Mouse (Mus musculus) left cerebral cortex, postnatal 4 days (tissue): Measurements from ENCODE around the gene Ppp2r5c. TPM values are rescaled to one million over a fixed set of nuclear protein-coding genes. Genes with fewer than 3 reads are reported as not detected.

ENCODE experiments used
- DNase-seq: peaks from one replicate; pipeline ENCODE4 v3.0.0-alpha.2; 2022
- intact Hi-C: fragments of 180-260 bp; cut with DNase I; formaldehyde crosslinking; loops from one replicate; pipeline ENCODE4 v1.15.1; 2025
- total RNA-seq, 2 experiments: library from RNA; stranded (reverse); gene quantifications; 2 replicates each; pipeline ENCODE4 v1.2.3; 2021

Gene Ppp2r5c
- total RNA-seq, 2 experiments from 2014 or later: 201 to 210 TPM

DNA sequence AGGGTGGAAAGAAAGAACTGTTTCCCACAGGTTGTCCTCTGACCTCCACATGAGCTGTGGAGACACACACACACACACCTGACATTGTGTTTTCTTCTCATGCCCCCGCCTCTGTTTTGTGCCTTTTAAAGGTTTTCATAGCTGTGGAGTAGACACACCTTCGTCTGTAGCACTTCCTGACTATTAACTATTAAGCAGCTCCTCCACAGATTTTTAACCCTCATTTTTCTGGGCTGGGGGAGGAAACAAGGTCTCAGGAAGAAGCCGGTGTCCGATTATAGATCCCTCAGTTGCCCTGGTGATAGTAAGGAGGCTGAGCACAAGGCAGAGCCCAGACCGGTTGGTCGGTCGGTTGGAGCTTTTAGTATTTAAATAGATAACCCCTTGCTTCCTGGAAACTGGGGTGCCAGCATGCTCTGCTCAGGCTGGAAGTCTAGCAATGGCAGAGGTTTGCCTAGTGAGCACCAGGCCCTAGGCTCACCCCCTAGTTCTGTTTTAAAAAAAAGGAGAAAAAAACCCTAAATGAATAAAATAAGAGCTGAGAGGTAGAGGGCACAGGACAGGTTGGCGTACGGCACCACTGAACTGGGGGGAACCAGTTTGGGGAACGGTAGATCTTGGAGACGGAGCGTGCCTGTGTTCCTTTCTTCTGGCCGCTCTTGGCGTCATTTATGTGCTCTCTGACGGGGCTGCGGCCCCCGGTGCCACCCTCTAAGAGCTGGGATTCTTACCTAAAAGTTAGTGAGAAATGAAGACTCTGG, 38.1 kb downstream of the Ppp2r5c start:
- no peak for DNase-seq
- intact Hi-C loops: no loop called here

- intact Hi-C loops: no loop called here
Measured at GRCm38 (mm10) chr12:110485585-110486331, 38.8 kb downstream of the Ppp2r5c start.

GRCm38 (mm10) chr12:110486852-110487251, 39.9 kb downstream of the Ppp2r5c start:
- intact Hi-C loops: no loop called here
- DNase-seq: no peak

More at GRCm38 (mm10) chr12:110485585-110486331, 38.8 kb downstream of the Ppp2r5c start:
- DNase-seq: peak; percentile 79

DNA sequence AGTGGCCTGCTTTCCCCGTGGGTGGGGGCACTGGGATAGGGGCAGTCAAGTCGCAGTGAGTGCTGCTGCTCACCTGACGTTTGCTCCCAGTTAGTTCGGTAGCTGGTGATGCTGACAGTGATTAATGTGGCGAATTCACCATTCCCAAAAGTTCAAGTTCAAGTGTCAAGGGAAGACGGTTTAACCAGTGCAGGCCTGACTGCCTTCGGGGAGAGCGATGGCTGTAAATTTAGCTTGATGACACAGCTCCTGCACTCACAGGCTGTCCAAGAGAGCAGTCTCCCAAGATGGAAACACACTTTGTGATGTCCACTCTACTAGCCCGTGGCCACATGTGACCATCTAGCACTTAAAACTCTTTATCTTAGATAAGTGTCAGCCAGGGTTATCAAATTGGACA, 41.1 kb downstream of the Ppp2r5c start:
- no peak for DNase-seq
- intact Hi-C loops: no loop called here

- no peak for DNase-seq
- intact Hi-C loops: no loop called here
Measured at GRCm38 (mm10) chr12:110489946-110490701, 43.2 kb downstream of the Ppp2r5c start.

DNA sequence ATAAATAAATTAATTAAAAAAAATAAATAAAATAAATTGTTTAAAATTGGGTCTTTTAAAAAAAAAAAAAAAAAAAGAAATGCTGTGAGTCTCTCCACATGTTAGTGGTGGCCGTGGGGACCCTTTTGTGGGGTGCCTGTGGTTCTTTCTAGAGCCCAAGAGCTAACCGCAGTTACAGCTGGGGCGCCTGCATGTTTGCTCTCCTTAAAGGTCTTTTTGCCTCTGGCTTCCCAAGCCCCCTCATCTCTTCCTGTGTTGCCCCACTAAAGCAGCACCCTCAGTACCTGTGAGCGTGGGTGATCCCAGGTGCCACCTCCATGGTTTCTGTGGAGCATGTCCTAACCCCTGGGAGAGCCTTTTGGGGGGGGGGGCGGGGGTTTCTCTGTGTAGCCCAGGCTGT, 45.5 kb downstream of the Ppp2r5c start:
- intact Hi-C loops: no loop called here
- DNase-seq: no peak

DNA sequence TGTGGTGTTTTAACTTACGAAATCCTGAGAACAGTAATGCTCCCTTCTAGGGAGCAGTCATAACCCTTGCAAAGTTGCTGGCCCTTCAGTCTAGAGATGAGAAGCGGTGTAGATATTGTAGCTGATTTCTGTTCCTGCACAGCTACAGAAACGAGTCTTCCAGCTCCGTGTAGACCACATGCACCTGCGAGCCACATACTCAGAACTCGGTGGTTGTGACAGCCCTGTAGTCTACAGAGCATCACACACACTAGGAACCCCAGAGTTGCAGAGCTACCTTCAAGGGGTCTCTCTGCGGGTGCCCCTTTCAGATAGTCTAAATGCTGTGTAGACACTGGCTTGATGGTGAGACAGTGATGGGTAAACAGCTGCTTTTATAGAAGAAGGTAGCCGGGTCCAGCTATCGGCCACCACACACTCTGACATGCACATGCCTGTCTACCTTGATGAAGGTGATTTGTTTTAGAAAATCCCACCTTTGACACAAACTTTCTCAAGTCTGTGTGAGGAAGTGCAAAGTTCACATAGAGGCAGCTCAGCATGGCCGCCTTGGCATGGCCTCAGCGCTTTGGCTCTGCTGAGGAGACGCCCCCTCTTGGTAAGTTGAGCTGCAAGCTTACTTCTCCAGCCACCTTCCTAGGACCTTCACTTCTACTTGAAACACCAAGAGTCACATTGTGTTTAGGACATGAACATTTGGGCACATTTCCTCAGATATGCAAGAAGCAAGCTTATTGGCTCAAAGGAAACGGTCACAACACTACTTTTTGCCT, 46.9 kb downstream of the Ppp2r5c start:
- DNase-seq: no peak
- intact Hi-C loops: no loop called here

DNA sequence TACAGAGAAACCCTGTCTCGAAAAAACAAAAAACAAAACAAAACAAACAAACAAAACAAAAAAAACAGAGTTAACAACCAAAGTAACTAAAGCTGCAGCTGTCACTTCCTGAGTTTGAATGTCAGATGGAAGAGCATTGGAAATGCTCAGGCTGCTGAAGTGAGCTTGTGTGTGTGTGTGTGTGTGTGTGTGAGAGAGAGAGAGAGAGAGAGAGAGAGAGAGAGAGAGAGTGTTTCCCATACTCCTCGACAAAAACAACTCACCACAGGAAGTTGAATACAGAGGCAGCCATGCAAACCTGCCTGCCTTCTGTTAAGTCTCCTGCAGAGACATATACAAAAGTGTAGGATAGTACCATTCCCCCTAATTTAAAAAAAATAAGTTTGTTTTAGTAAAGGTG, 47.9 kb downstream of the Ppp2r5c start:
- no peak for DNase-seq
- intact Hi-C loops: no loop called here

GRCm38 (mm10) chr12:110495260-110495659, 48.3 kb downstream of the Ppp2r5c start:
- DNase-seq: no peak
- intact Hi-C loops: no loop called here

DNA sequence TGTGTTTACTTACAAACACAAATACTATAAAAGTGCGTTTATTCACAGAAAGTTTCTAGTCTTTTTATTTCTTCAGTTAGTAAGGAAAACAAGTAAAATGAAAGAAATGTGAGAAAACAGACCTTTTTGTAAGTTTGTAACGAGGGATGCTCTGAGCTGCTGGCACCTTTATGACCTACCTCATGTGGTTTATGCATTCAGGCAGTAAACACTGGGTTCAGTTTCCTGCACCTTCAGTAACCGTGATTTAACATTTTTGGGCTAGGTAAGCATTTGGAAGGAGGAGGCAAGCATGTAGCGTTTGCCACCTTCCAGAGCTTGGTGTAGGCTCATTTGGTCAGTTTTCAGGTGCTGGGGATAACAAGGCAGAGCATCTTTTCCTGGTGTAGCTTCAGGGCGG, 49.1 kb downstream of the Ppp2r5c start:
- no peak for DNase-seq
- intact Hi-C loops: no loop called here

- intact Hi-C loops: no loop called here
- no peak for DNase-seq
Measured at GRCm38 (mm10) chr12:110497013-110497412, 50.1 kb downstream of the Ppp2r5c start.

DNA sequence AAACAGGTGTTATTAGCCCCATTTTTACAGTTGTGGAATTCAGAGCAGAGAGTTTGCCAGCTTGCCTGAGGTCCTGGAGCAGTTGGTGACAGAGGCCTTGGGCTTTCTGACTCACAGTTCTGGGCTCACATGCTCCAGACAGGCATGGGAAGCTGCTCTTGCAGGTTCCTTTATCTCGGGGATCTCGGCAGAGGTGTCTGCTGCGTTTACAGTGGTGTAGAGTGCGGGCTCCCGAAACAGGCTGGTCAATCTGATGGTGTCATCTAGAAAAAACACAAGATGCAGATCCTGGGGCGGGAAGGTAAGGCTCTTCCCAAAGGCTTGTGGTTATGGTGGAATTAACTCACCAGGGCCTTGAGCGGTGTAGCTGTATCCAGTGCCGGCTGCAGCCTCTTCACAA, 50.6 kb downstream of the Ppp2r5c start:
- intact Hi-C loops: no loop called here
- no peak for DNase-seq

DNA sequence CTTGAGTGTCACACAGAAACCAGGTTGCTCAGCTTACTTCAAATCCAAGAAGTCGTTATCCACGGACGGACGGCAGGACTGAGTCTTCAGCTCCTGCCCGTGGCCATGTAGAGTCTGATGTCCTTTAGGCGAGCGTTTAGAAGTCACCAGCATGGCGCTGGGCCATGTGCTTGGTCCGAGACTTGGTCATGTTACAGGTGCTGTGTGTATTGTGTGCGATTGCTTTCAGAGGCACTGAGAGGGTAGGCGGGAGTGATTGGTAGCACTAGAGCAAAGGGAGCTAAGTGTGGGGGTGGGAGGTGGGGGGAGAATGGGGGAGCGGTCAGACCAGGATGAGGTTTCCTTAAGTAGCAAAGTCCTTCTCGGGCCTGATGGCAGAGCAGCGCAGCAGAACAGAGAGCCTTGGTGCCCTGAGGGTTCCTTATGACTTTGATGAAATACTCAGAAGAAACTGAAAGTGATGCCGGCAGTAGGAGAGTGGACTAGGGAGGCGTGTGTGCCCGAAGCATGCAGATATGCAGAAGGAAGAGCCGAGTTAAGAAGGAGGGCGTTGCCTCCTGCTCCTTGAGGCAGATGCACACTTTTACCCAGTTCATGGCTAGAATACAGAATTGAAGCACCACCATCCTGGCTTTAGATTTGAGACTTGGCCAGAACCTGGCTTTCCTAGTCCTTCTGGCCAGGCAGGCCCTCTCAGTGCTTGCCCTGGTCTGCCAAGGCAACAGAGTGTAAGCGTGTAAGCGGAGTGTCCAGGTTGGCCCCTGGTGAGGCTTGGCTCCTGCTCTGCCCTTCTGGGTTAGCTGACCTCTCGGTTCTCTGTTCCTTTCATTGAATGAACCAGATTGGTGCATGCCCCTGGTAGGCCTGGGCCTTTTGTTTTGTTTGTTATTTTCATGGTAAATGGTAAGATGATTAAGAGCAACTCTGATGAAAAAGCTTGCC, 51.6 kb downstream of the Ppp2r5c start:
- intact Hi-C loops: no loop called here
- DNase-seq: peak; percentile 71

DNA sequence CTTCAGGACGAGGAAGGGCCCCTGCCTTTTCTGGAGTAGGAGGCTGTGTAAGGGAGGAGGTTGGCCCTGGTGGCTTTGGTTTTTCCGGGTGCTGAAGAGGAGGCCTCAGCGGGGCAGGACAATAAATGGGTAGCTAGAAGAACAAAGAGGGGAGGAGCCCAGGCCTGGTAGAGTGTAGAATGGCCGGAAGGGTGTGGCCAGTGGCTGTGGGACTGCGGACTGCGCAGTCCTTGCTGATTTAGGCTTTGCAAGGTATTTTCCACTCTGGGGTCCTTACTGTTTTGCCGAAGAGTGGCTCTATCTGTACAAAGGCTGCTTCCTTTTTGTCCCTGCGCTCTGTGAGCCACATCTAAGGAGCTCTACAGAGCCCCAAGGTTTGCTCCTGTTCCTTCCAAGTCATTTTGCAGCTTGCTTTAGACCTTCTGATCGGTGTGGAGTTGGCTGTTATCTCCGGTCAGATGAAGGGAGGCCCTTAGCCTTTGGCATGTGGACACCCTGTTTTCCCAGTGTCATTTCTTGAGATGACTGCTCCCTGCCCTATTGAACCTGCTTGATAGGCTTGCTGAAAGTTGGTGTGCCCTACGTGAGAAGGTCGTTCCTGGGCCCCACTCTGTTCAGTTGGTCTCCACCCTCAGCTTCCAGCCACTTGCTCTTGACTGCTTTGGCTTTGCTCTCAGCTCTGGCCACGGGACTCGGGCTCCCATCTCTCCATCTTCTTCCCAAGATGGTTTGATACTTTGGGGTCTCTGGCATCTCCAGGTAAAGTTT, 52.5 kb downstream of the Ppp2r5c start:
- DNase-seq: no peak
- intact Hi-C loops: no loop called here

DNA sequence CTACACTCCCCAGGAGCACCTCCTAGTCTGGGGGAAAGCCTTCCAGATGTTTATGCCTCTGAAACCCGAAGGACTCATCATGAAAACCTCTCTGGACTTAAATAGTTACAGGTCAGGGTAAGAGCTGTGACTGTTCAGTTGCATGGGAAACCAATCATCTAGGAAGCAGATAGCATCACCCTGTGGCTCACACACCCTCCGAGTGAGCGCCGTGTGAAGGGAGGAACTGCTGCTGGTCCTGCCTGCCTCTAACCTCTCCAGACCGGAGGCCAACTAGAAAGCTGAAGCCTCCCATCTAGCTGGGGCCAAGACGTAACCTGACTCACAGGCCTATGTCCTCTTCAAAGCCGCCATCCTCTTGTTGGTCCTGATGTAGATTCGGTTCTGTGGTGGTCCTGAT, 53.2 kb downstream of the Ppp2r5c start:
- DNase-seq: no peak
- intact Hi-C loops: no loop called here

GRCm38 (mm10) chr12:110503406-110504144, 56.7 kb downstream of the Ppp2r5c start:
- DNase-seq: no peak
- intact Hi-C loops: no loop called here

DNA sequence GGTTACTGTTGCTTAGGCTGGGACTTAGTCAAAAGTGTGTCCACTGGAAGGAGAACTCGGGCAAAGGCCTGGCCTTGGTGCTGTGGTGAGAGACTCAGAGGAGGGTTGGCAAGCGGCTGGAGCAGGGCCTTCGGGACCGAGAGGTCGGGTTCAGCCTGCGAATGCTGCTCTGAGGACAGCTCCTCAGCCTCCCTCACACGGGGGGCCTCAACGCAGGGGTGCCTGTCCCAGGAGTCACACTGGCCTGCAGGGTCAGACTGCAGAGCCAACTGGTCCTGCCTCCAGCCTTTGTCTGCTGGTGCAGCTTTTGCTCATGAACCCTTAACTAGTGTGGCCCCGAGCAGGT, 57.2 kb downstream of the Ppp2r5c start:
- intact Hi-C loops: no loop called here
- no peak for DNase-seq

- intact Hi-C loops: no loop called here
- DNase-seq: no peak
Measured at GRCm38 (mm10) chr12:110504793-110505192, 57.9 kb downstream of the Ppp2r5c start.
